Mouse (Mus musculus) naive thymus-derived CD4-positive, alpha-beta T cell, adult 5 months (primary cell): ENCODE measurements around the gene Skap2. TPM values are rescaled to one million over a fixed set of nuclear protein-coding genes. Genes with fewer than 3 reads are reported as not detected.

Experiments
- polyA plus RNA-seq: library from polyadenylated mRNA; unstranded; fragments of 100-300 nt; shearing (Covaris generic); gene quantifications from one replicate; pipeline ENCODE4 v1.2.1, GENCODE M21; 2017

Gene Skap2
- polyA plus RNA-seq = 18.0 TPM

DNA sequence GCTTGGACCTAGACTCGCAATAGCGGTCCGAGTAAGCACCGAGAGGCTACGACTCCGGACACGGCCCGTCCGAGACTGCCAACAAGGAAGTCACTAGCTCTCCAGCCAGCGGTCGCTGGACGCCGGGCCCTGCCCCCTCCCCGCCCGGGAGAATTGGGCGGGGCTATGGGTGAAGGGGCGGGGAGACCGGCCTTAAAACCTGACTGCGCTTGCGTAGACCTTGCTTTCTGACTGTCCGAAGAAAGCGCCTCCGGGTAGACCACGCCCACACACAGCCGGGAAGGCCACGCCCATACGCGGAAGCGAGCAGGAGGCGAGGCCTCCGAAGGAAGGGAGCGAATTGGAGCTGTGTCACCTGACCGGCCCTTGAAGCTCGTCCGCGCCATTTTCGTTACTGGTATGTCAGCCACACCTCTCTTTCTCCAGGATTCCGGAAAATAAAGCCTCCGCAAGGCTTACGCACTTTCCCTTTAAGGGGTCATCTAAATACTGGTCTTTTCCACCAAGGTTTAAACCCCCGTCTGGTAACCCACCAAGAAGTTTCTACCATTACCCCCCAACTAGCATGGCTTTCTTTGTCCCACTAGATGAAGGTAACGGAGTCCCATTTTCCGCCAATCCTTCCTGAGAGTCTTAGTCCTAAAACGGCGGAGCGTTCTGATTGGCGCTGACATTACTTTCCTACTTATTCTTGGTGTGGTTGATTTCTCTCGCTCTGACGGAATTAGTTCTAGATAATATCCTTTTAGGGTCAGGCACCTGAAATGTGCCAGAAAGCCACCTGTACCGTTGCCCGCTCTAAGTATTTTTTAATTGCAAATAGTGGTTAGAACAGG is at the start of gene Skap2:
Gene Skap2 (minus strand): TSS at position 141 of the 836 bp plus-strand sequence.

Other genes with a start within 250 kb of the Skap2 start
- not detected for gene Hoxa1, start 145.8 kb upstream of the Skap2 start, polyA plus RNA-seq
- gene Hoxa2, start 152.3 kb upstream of the Skap2 start, polyA plus RNA-seq = not detected
- not detected for gene 5730596B20Rik, start 164.9 kb upstream of the Skap2 start, polyA plus RNA-seq
- gene Hoxa4, start 179.2 kb upstream of the Skap2 start, polyA plus RNA-seq = not detected
- gene Hoxa5, start 192.0 kb upstream of the Skap2 start, polyA plus RNA-seq = 0.19 TPM
- gene Hoxa6, start 196.2 kb upstream of the Skap2 start, polyA plus RNA-seq = not detected
- not detected for gene Hoxa3, start 200.8 kb upstream of the Skap2 start, polyA plus RNA-seq
- gene Gm28308, start 200.8 kb upstream of the Skap2 start, polyA plus RNA-seq = not detected
- gene Hoxa7, start 209.3 kb upstream of the Skap2 start, polyA plus RNA-seq = 1.7 TPM
- 0.17 TPM for gene Hoxa9, start 218.5 kb upstream of the Skap2 start, polyA plus RNA-seq
- not detected for gene Hoxa10, start 228.3 kb upstream of the Skap2 start, polyA plus RNA-seq
- not detected for gene Hoxa11, start 233.3 kb upstream of the Skap2 start, polyA plus RNA-seq
- gene Hoxa13, start 248.3 kb upstream of the Skap2 start, polyA plus RNA-seq = not detected